Mouse (Mus musculus): Measurements from ENCODE around the gene Tnni3k.
"Not testable (repeated sequence)": the region's sequence is repeated elsewhere in the genome, so short reads cannot be mapped to it uniquely, and the experiment has no call there.

Gene Tnni3k

DNA sequence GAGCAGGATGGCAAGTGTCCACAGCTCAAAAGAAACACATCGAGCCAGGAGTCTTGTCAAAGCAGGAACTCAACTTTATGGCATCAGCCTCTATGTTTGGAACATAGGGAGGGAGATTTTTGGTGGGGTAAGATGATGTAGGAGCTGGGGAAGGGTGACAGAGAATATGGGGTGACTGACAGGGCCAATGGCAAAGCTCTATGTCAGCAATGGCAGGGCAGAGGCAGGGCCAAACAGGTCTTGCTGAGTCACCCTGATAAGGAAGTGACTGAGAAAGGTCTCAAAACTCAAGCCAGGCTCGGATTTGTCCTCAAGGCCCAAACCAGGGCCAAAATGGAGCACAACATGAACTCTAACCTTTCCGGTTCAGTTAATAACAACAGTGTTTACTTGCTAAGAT is 219.1 kb downstream of the Tnni3k start:
- no peak for DNase-seq (ENCODE audit: extremely low read depth, low read depth, low spot score)

DNA sequence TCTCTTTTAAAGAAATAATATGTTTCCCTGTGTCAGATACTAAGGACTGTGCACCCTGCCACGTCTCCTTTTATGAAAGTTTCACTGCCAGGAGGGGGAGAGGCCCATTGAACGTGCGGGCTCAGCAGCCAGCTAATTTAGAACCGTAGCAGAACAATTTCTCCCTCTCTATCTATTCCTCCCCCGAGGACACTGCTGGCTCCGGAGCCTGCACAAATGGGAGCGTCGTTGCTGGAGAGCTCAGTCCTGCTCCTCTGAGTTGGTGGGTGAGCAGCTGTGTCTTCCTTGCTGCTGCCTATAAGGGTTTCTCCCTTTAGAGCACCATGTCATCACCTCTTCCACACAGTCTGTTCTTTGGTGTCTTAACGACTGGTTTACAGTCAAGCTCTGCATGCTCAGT is 220.8 kb downstream of the Tnni3k start:
- no peak for DNase-seq (ENCODE audit: extremely low read depth, low read depth, low spot score)

DNA sequence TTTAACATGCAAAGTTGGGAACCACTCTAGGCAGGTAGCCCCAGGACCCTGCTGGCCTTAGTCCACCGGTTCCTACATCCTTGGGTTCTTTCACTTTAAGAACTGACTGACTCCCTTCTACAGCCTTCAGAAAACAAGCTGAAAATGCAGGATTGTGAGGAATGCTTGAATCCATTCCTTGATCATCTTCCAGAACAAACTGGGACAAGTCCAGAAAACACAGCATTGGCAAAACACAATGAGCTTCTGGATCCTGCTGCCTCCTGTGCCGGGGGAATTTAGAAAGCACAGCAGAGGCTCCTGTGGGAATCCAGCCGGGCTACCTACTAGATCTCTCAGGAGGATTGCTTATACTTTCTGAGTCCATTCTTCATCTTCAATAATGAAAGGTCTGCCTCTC is 229.5 kb downstream of the Tnni3k start:
- no peak for DNase-seq (ENCODE audit: extremely low read depth, low read depth, low spot score)

DNA sequence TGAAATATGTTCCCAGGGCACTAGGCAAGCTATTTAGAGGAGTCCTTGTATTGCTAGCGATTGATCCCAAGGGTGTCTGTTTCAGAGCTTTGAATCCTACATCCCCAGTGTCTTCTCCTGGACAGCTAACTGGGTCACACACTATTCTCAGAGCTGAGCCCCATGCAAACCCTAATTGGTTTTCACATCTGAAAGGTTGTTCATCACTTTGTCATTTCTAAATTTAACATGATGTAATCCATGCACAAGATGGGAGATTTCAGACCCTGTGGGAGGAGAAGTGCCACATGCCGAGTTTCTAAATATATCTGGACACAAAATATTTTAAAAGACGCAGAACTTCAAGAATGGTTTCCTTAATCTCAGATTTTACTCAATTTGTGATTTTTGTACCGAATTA is 230.5 kb downstream of the Tnni3k start:
- no peak for DNase-seq (ENCODE audit: extremely low read depth, low read depth, low spot score)

DNA sequence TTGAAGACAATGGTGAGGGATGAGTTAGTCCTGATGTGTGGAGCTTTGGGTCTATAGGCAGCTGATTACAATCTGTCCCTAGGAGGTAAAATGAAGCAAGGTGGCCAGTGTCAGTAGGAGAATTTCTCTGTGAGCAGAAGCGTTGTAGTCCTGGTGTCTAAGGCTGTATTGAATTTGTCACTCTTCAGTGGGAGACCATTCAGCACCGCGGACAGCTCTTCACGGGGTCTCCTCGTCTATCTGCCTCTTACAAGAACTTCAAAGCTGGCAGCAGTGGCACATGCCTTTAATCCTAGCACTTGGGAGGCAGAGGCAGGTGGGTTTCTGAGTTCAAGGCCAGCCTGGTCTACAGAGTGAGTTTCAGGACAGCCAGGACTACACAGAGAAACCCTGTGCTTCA is 235.5 kb downstream of the Tnni3k start:
- not testable (repeated sequence) for DNase-seq (ENCODE audit: extremely low read depth, low read depth, low spot score)

DNA sequence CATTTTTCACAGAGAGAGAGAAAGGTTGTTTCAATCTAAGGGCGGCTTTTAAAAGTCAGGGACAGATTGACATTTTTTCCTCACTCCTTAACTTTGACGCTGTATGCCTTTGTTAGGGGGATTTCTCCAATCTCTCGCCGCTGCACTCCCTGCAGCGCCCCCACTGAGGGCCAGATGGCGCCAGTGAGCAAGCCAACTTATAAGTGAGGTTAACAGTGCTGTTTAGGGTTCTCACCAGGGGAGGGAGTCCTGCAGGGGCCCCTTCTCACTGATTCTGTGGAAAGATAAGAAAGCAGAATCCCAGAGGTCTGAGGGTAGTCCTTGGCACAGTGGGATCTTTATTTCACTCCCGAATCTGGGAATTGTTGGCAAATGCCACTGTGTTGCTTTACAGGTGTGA is 237.5 kb downstream of the Tnni3k start:
- no peak for DNase-seq (ENCODE audit: extremely low read depth, low read depth, low spot score)

DNA sequence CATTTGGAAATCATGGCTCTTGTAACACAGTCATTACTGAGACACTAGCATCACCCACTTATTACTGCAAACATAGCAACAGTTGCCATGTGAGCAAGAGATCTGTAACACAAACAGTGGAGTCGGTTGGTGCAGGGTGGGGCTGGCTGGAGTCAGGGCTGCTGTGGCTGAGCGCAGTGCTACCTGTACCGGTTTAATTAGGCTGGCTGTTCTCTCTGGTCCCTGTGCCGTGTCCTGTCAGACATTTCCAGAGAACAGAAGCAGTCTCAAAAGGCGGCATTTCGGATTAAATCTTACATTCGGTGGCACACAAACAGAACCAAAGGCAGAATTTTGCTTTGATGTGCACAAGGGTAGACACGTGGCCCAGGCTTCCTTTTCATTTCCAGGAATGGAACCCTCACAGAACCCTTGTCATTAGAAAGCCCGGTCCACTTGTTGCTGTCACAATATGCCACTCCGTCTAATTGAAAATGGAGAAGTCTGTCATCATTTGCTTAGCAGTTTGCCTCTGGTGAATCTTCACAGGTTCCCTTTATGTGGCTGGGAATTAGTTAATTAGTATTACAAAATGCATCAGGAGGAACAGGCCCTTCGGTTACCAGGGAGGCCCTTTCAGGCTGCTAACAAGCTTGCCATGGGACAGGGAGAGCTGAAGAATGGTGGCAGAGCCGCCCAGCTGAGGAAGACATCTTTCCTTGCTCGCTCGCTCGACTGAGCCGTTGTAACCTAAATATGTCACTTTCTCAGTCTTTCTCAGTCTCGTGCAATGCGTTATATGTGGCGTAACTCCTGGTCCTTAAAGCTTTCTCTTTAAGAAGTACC is 238.2 kb downstream of the Tnni3k start:
- no peak for DNase-seq (ENCODE audit: extremely low read depth, low read depth, low spot score)

DNA sequence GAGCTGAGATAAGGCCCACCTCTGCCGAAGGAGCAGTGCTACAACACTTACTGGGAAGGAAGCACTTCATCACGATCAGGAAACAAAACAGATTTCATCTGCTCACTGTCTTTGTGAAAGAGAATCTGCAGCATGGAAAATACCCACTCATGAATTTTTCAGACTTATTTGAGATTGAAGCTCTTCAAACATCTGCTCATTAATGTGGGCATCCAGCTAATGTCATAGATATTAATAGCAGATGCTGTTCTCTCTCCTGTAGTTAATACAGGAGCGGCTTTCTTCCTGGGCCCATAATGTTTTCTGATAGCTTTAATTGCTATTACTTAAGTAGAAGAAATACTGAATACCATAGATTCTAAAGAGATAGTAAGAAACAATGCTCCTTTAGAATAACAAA is 239.0 kb downstream of the Tnni3k start:
- no peak for DNase-seq (ENCODE audit: extremely low read depth, low read depth, low spot score)

DNA sequence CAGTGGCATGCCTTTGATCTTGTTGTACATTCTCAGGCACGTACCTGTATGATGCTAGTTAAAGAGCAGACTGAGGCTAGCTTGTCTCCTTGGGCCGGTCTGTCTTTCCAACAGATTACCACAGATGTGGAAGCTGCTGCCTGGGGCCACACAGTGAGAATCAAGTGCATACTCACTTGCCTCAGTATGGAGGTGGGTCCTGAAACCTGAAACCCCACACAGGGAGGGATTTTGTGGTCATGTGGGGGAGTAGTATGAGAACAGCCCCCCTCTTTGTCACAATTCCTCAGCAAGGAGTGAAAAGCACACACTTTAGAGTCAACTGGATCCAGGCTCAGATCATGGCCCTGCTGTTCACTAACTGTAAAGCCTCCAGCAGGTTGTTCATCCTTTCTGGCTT is 239.6 kb downstream of the Tnni3k start:
- no peak for DNase-seq (ENCODE audit: extremely low read depth, low read depth, low spot score)

DNA sequence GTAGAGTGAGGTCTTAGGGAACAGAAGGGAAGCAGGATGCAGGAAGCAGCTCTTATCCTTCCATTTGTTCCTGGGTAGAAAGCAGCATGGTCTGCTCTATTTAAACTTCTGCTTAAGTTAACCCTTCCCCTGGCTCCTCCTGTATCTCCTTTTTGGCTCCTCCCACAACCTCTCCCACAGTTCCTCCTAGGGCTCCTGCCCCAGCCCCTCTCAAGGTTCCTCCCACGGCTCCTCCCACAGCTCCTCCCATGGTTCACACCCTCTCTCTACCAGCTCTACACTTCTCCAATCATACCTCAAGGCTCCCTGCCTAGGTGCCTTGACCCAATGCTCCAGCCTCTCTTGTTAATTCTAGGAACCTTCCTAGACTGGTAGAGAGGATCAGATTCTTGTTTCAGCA is 242.3 kb downstream of the Tnni3k start:
- no peak for DNase-seq (ENCODE audit: extremely low read depth, low read depth, low spot score)

DNA sequence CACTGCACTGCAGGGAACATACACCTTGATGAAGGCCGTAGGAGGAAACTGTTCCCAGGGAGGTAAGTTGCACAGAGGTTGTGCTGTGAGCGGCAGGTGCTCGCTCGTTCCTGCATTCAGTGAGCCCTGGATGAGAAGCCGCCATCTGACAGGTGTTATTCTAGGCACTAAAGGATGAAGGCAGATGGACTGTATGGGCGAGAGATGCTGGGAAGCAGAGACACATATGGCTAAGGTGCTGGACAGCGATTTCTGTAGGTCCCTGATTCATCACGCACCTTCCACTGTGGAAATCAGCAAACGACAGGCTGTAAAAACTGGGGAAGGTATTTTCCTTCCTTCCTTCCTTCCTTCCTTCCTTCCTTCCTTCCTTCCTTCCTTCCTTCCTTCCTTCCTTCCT is 243.4 kb downstream of the Tnni3k start:
- no peak for DNase-seq (ENCODE audit: extremely low read depth, low read depth, low spot score)

DNA sequence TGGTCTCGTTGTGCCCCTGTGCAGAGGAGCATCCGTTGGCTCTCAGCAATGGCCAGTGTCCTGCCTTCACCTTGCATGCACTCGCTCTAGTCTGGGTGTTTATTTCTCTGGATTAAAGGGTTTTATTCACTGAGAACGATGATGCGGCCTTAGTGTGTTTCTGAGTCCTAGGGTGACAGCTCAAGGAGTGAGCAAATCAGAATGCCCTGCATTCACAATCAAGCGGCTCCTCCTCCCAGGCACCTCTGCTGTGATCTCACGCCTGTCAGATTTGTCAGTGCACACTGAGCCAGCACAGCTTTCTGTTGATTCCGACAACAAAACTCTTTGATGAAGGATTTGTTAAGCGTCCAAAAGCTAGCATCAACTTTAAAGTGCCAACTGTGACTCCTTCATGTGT is 243.9 kb downstream of the Tnni3k start:
- DNase-seq (ENCODE audit: extremely low read depth, low read depth, low spot score): no peak

DNA sequence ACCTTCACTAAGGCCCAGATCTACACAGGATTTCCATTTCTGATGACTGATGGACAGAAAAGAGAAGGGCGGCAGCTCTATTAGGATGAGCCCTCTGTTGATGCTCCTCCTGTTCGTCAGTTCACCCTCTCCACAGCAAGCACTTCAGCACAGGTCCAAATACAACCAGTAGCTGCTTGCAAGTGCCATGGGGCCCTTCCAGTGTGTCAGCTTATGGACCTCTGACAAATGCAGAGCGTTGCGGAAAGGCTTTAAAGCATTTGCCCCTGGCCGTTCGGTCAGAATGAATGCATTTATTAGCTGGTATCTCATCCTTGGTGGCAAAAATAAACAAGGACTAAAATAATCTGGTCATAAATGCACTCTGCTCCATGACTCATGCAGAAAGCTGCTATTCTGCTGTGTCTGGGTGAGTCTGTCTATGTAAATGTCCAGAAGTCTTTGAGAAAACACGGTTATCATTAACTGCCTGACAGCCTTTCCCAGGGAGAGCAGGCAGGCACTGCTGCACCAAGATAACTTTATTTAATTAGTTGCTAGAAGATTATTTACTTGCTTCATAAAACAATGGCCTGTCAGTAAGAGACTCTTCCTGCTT is 244.8 kb downstream of the Tnni3k start:
- no peak for DNase-seq (ENCODE audit: extremely low read depth, low read depth, low spot score)

DNA sequence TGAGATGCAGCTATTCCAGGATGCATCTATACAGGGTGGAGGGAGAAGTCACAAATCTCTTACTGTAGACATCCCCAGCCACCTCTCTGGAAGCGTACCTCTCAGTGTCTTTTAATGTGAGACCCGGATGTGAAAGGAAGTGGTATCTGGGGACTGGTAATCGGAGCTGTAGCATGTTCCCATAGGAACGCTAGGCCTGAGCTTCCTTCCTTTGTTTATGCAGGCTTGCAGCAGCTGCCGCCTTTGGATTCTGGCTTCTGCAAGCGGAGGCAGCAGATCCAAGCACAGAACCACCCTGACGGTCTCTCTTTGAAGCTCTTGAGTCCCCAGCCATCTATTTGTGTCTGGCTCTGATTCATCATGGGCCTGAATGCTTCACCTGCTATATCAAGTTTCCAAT is 248.6 kb downstream of the Tnni3k start:
- DNase-seq (ENCODE audit: extremely low read depth, low read depth, low spot score): no peak

DNA sequence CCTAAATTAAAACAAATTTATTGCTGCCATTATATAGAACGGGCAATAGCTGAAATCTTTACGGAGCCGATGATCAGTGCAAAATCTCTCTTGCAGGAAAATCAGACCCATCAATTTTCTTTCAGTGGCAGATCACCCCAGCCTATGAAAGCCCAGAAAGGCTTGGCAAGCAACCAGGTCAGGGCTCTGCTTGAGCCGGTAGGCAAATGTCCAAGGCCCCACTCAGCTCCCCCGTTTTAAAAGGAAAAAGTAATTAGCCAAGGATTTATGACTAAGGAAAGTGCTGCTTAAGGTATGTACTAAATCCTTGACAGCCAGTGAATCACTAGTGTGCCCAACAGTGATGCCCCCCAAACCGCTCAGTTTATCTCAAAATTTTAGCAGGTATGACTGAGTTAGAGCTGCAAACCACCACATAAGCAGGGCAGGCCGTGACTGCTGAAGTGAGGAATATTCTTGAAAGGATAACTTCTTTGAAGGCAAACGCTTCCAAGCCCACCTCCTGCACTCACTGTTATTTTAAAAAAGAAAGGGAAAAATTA is 254.2 kb downstream of the Tnni3k start:
- DNase-seq (ENCODE audit: extremely low read depth, low read depth, low spot score): no peak

DNA sequence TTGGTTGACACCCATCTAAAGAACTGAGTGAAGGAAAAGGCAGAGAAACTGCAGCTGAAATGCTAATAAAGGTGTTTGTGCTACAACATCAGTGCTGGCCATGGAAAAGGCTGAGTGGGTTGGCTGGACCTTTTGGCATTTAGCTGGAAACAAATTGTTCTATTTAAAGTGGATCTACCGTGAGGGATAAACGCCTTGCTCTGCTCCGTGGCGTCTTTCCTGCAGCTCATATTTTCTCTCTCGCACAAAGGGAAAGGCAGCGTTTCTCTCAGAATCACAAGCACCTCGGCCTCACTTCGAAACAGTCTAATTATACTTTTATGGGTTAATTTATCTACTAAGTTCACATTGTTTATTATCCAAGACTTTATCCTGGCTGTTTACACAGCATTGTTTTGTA is 254.8 kb downstream of the Tnni3k start:
- no peak for DNase-seq (ENCODE audit: extremely low read depth, low read depth, low spot score)

DNA sequence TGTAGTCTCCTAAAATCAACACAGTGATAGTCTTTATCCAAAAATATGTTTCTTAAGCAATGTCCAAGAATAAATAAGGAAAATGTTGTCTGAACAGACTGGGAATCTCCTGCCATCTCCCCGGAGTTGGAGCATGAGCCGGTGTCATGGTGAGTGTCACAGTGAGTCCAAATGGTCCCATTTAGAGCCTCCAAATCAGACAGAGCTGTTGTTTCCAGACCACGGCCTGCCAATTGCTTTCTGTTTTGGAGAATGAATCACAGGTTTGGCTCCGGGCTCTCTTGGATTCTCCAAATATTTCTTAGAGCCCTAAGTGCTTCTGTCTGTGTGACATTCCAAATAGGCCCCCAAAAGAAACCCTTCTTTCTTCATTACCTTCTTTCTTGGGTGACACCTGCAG is 256.4 kb downstream of the Tnni3k start:
- DNase-seq (ENCODE audit: extremely low read depth, low read depth, low spot score): no peak

DNA sequence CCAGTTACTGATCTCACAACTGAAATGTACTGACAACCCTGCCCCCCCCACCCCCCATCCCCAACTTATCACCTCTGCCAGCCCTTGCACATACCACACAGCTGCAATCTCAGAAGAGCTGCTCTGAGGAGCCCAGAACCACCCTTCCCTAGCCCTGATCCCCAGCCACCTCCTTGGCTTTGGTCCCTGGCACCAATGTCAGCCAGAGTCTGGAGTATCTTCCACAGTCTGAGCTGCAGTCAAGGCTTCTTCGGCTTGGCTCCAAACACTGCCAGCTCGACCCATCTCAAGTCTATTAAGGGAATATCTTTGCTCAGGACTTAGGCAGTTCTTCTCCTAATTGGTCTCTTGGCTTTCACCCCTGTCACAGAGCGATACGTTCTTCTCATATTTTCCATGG is 261.6 kb downstream of the Tnni3k start:
- DNase-seq (ENCODE audit: extremely low read depth, low read depth, low spot score): no peak

DNA sequence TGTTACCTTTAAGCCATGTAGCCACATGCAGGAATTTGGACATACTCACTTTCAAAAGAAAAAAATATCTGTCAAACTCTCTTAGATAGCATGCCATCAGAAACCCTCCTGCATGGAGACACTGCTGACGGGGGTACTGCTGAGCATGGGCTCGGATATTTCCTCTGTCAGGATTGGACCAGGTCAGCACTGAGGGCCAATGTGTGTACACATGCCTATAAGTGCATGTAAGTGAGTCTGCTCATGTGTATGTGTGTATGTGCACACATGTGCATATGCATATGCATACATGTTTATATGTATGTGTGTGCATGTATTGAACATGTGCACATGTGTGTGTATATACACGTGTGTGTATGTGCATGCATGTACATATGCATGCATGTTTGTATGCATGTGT is 267.6 kb downstream of the Tnni3k start:
- no peak for DNase-seq (ENCODE audit: extremely low read depth, low read depth, low spot score)

DNA sequence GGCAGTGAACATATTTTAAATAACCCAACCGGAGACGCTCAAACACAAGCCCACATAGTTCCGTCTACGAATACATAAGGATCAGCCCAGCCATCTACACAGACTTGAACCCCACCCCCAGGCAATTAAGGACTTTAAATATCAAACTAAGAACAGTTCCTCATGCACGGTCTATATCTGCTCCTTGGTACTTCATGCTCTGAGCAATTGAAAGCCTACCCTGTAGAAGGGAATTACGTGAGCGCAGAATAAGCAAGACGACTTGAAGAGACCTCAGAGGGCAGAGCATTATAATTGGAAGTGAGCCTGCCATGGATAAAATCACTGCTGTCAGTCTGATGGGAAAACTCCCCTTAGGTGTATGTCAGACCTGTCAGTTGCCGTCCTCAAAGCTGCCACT is 268.9 kb downstream of the Tnni3k start:
- no peak for DNase-seq (ENCODE audit: extremely low read depth, low read depth, low spot score)

DNA sequence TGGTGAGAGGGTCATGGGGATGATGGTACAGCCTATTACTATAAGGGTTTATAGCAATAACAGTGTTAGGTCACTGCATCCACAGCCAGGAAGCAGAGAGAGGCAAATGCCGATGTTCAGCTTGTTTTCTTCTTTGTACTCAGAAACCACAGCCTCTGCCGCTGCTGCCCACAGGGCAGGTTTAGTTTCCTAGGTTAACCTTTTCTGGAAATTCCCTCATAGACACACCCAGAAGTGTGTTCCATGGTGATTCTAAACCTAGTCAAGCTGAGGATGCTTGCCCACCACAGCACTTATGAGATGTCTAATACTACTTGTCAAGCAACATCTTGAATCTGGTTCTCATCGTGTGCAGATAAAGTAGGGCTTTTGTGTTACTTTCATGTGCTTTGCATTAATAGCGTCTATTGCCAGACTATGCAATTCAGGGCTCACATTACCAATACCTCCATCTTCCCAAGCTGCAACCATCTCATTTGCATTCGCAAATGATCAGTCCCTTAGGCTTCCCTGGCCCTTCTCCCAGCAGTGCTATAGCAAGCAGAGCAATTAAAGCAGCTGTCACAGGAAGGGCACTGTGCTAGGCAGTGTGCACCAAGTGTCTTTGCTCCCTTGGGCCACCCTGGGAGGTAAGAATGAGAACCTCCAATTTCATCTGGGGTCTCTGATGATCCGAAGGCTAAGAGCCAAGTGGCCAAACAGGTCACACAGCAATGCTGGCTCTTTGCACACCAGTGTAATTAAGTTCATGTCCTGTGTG is 276.2 kb downstream of the Tnni3k start:
- DNase-seq (ENCODE audit: extremely low read depth, low read depth, low spot score): no peak

DNA sequence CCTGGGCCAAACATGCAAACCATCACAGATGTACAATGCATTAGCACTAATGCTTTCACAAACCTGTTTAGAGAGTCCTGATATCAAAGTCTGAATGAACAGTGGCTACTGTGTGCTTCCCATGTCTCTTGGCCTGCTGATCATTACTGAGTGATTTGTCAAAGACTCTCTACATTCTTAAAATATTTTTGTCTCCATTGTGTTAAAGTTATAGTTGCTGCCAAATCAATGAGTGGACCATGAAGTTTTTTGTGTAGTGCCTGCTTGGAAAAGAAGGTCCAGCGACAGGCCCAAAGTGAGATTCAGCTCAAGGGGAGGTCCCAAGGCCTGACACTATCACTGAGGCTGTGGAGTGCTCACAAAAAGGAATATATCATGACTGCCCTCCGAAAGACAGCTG is 283.6 kb downstream of the Tnni3k start:
- DNase-seq (ENCODE audit: extremely low read depth, low read depth, low spot score): no peak

Data from fat pad, adult 2 months (tissue).